8 mouse cellular contexts compared by ENCODE assay signal in genomic region chr2:37451667-37452375, GRCm38 (mm10). TPM values are rescaled to one million over a fixed set of nuclear protein-coding genes. Genes with fewer than 3 reads are reported as not detected.
DNase-seq lines count a peak whose midpoint lies in the region; ATAC-seq and TF ChIP-seq lines count a peak whose summit lies in the region.

No protein-coding gene starts in this region.

- H3K27ac ChIP-seq in forebrain, embryonic 15.5 days (replicated peaks): peak overlapping the region; percentile 92
- H3K27ac ChIP-seq in layer of hippocampus, adult 2 months: peak overlapping the region; percentile 89
- peak overlapping the region; percentile 89 for H3K27ac ChIP-seq in lung, embryonic 14.5 days (ENCODE audit: low read depth)
- peak overlapping the region; percentile 46 for H3K27ac ChIP-seq in olfactory bulb, adult 2 months (ENCODE audit: insufficient read depth, low read depth, low read length)
- H3K27ac ChIP-seq in thymus, adult 2 months (ENCODE audit: control insufficient read depth, insufficient read depth, low read length): 0 out of 2 replicates have a peak overlapping the region, but pooled peaks have one; percentile 30

- H3K4me2 ChIP-seq in forebrain, embryonic 15.5 days (replicated peaks): peak overlapping the region; percentile 78
- peak overlapping the region; percentile 72 for H3K4me2 ChIP-seq in lung, embryonic 14.5 days

- no peaks in the 10 kb centered on the region for H3K9me3 ChIP-seq in forebrain, embryonic 15.5 days
- no peaks in the 10 kb centered on the region for H3K9me3 ChIP-seq in lung, embryonic 14.5 days (ENCODE audit: low read depth, low read length)

- H3K4me3 ChIP-seq in forebrain, embryonic 15.5 days: peak overlapping the region; percentile 94
- H3K4me3 ChIP-seq in layer of hippocampus, adult 2 months: peak overlapping the region; percentile 90
- H3K4me3 ChIP-seq in lung, embryonic 14.5 days (ENCODE audit: low read depth, low read length): peak overlapping the region; percentile 91
- H3K4me3 ChIP-seq in olfactory bulb, adult 2 months (ENCODE audit: insufficient read depth, low read depth, low read length): peak overlapping the region; percentile 90
- peak overlapping the region; percentile 94 for H3K4me3 ChIP-seq in thymus, adult 2 months (ENCODE audit: control insufficient read depth, insufficient read depth, low read length)

- no peaks in the 10 kb centered on the region for H3K27me3 ChIP-seq in forebrain, embryonic 15.5 days
- H3K27me3 ChIP-seq in lung, embryonic 14.5 days (ENCODE audit: insufficient read depth, low read length): no peaks in the 10 kb centered on the region
- H3K27me3 ChIP-seq in thymus, adult 2 months (ENCODE audit: control insufficient read depth, insufficient read depth, low read length): no peaks in the 10 kb centered on the region

- H3K4me1 ChIP-seq in forebrain, embryonic 15.5 days: peaks cover 17% of the 10 kb centered on the region
- 0 out of 2 replicates have a peak, but pooled peaks cover 5% of the 10 kb centered on the region for H3K4me1 ChIP-seq in lung, embryonic 14.5 days (ENCODE audit: insufficient read depth)
- H3K4me1 ChIP-seq in olfactory bulb, adult 2 months (ENCODE audit: control insufficient read depth, insufficient read depth, low read length): peaks cover 9% of the 10 kb centered on the region; the same call in 1 of the 2 replicates
- peaks cover 9% of the 10 kb centered on the region for H3K4me1 ChIP-seq in thymus, adult 2 months (replicated peaks; ENCODE audit: control insufficient read depth, insufficient read depth, low read length)

- H3K9ac ChIP-seq in forebrain, embryonic 15.5 days (replicated peaks): peak overlapping the region; percentile 98
- H3K9ac ChIP-seq in lung, embryonic 14.5 days: peak overlapping the region; percentile 90

- 10% methylated on average over 34 of the region's 44 CpGs for WGBS in forebrain, embryonic 15.5 days
- WGBS in lung, embryonic 14.5 days: 8% methylated on average over 40 of the region's 44 CpGs
- 5% methylated on average over 44 of the region's 44 CpGs for WGBS in olfactory bulb, adult 2 months
- WGBS in thymus, adult 2 months: 8% methylated on average over 43 of the region's 44 CpGs

- no peaks in the 10 kb centered on the region for H3K36me3 ChIP-seq in forebrain, embryonic 15.5 days
- H3K36me3 ChIP-seq in lung, embryonic 14.5 days (ENCODE audit: insufficient read depth): no peaks in the 10 kb centered on the region
- no peaks in the 10 kb centered on the region for H3K36me3 ChIP-seq in thymus, adult 2 months (ENCODE audit: control insufficient read depth, insufficient read depth, low read length)

- peak; percentile 91 for TF ChIP-seq POLR2A in olfactory bulb, adult 2 months (IDR thresholded peaks at IDR 0.05; ENCODE audit: insufficient read depth, low read depth, low read length)
- TF ChIP-seq POLR2A in thymus, adult 2 months (IDR thresholded peaks at IDR 0.05; ENCODE audit: control insufficient read depth, extremely low read depth, insufficient read depth, low read length, poor library complexity): peak; percentile 75; the same call in 1 of the 2 replicates

- TF ChIP-seq CTCF in layer of hippocampus, adult 2 months (conservative IDR thresholded peaks at IDR 0.05): no peak
- no peak for TF ChIP-seq CTCF in lung, embryonic 14.5 days (IDR thresholded peaks at IDR 0.05; ENCODE audit: low read depth)
- no peak for TF ChIP-seq CTCF in olfactory bulb, adult 2 months (IDR thresholded peaks at IDR 0.05; ENCODE audit: insufficient read depth, low read depth, low read length)
- TF ChIP-seq CTCF in thymus, adult 2 months (IDR thresholded peaks at IDR 0.05; ENCODE audit: borderline replicate concordance, control insufficient read depth, extremely low read depth, insufficient read depth, low read length, poor library complexity): peak; percentile 36; the same call in 1 of the 2 replicates

- peak; percentile 99 for ATAC-seq in forebrain, embryonic 15.5 days (replicated peaks)
- peak; percentile 99 for ATAC-seq in lung, embryonic 14.5 days (ENCODE audit: insufficient read depth)

- intact Hi-C loops in heart, postnatal 36 days (cut with DNase I): no loop called here

- DNase-seq in ES-CJ7 (ENCODE audit: low read depth, low spot score): peak; percentile 93
- DNase-seq in cerebellum, adult 11 months: peak; percentile 92
- DNase-seq in heart, postnatal 36 days: peak; percentile 91 to 93
- peak; percentile 93 to 94 for DNase-seq in layer of hippocampus, adult 2 months (ENCODE audit: low spot score in 2 of 2)
- DNase-seq in lung, embryonic 14.5 days: peak; percentile 96
- peak; percentile 91 for DNase-seq in thymus, adult 2 months

RNA-seq across cellular contexts. Expression of gene Rabgap1, which starts 8.7 kb away (rescaled TPM):
- 61.6 and 65.0 TPM in 2 replicates for polyA plus RNA-seq in forebrain, embryonic 15.5 days (2015; fragmentation: Nextera tagmentation; extraction: Ambion mirVana)
- 10 to 100 TPM; 44.8 to 45.0 TPM for total RNA-seq in heart, postnatal 36 days (2021)
- total RNA-seq in layer of hippocampus, adult 2 months (2021): 10 to 100 TPM; 92.7 to 99.2 TPM
- 50.6 and 52.8 TPM in 2 replicates for polyA plus RNA-seq in lung, embryonic 14.5 days (2014; fragmentation: Nextera tagmentation; extraction: Ambion mirVana)
- not detected in 2 replicates for polyA plus RNA-seq in olfactory bulb, adult 2 months (2012; ENCODE audit: insufficient read depth, insufficient read length, low replicate concordance, missing spikeins)
- polyA plus RNA-seq in thymus, adult 2 months (2012; rRNA removed): 10.6 and 11.3 TPM in 2 replicates

RNA-seq across cellular contexts. Expression of gene Zbtb6, which starts 8.8 kb away (rescaled TPM):
- 18.2 and 19.3 TPM in 2 replicates for polyA plus RNA-seq in forebrain, embryonic 15.5 days (2015; fragmentation: Nextera tagmentation; extraction: Ambion mirVana)
- total RNA-seq in heart, postnatal 36 days (2021): 1 to 10 TPM; 4.2 TPM
- 10 to 100 TPM; 15.2 to 15.6 TPM for total RNA-seq in layer of hippocampus, adult 2 months (2021)
- polyA plus RNA-seq in lung, embryonic 14.5 days (2014; fragmentation: Nextera tagmentation; extraction: Ambion mirVana): 4.0 and 4.3 TPM in 2 replicates
- not detected in 2 replicates for polyA plus RNA-seq in olfactory bulb, adult 2 months (2012; ENCODE audit: insufficient read depth, insufficient read length, low replicate concordance, missing spikeins)
- polyA plus RNA-seq in thymus, adult 2 months (2012; rRNA removed): 3.3 and 3.6 TPM in 2 replicates

RNA-seq across cellular contexts. Expression of gene Zbtb26, which starts 8.9 kb away (rescaled TPM):
- polyA plus RNA-seq in forebrain, embryonic 15.5 days (2015; fragmentation: Nextera tagmentation; extraction: Ambion mirVana): 8.3 and 8.6 TPM in 2 replicates
- 1 to 10 TPM; 3.8 to 5.1 TPM for total RNA-seq in heart, postnatal 36 days (2021)
- total RNA-seq in layer of hippocampus, adult 2 months (2021): 10 to 100 TPM in 1 of 2 experiments, 1 to 10 TPM in 1; 9.7 to 11.9 TPM
- 8.7 and 9.1 TPM in 2 replicates for polyA plus RNA-seq in lung, embryonic 14.5 days (2014; fragmentation: Nextera tagmentation; extraction: Ambion mirVana)
- not detected in 2 replicates for polyA plus RNA-seq in olfactory bulb, adult 2 months (2012; ENCODE audit: insufficient read depth, insufficient read length, low replicate concordance, missing spikeins)
- polyA plus RNA-seq in thymus, adult 2 months (2012; rRNA removed): 4.6 and 5.0 TPM in 2 replicates

RNA-seq across cellular contexts. Expression of gene Rc3h2, which starts 29.1 kb away (rescaled TPM):
- polyA plus RNA-seq in forebrain, embryonic 15.5 days (2015; fragmentation: Nextera tagmentation; extraction: Ambion mirVana): 24.2 and 24.4 TPM in 2 replicates
- 10 to 100 TPM; 34.8 to 35.0 TPM for total RNA-seq in heart, postnatal 36 days (2021)
- total RNA-seq in layer of hippocampus, adult 2 months (2021): 10 to 100 TPM; 85.9 to 91.9 TPM
- polyA plus RNA-seq in lung, embryonic 14.5 days (2014; fragmentation: Nextera tagmentation; extraction: Ambion mirVana): 16.7 and 16.9 TPM in 2 replicates
- polyA plus RNA-seq in olfactory bulb, adult 2 months (2012; ENCODE audit: insufficient read depth, insufficient read length, low replicate concordance, missing spikeins): 57.9 TPM in 1 of 2 replicates, not detected in the other
- polyA plus RNA-seq in thymus, adult 2 months (2012; rRNA removed): 13.8 and 14.8 TPM in 2 replicates

Comparison
In these comparisons a context has a peak if more than half of its experiments do, and no peak if none do; other contexts are left out.
1. Peak in every context shown above with its lines: DNase-seq, ATAC-seq, H3K4me3 ChIP-seq and H3K27ac ChIP-seq.
2. H3K27ac ChIP-seq: peak in every context shown above with its lines; median percentile 92 in forebrain, embryonic 15.5 days; 89 in layer of hippocampus, adult 2 months; 89 in lung, embryonic 14.5 days; 46 in olfactory bulb, adult 2 months; 30 in thymus, adult 2 months.
3. RNA of gene Rabgap1, which starts 8.7 kb away (polyA plus RNA-seq): 61.6 to 65.0 TPM in forebrain, embryonic 15.5 days, 50.6 to 52.8 TPM in lung, embryonic 14.5 days and 10.6 to 11.3 TPM in thymus, adult 2 months; not detected in olfactory bulb, adult 2 months; every median in the first group is over 10 times any median in the second.